Mouse (Mus musculus): ENCODE data around the gene Cacna1a. TPM values are rescaled to one million over a fixed set of nuclear protein-coding genes. Genes with fewer than 3 reads are reported as not detected.
A peak's percentile ranks its signal among the peaks of the same experiment; 100 is the strongest.

Gene Cacna1a
- total and polyA plus RNA-seq, 2 experiments from 2014 or later: 16.5 to 70.5 TPM

DNA sequence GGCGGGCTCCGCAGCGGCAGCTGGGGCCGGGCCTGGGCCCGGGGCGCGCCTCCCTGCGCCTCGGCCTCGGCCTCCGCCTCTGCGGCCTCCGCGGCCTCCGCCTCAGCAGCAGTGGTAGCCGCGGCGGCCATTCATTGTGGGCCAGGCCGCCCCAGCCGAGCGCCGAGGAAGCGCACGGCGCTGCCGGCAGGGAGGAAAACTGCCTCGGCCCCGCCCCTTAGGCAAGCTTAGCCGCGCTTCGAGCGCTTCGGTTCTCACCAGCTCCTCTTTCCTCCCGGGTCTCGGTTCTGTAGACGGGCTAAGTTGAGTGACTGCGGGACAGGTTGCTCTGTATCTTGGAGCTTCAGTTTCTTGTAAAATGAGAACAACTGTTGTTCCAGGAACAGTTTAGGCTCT is 299.5 kb downstream of the Cacna1a start, which contains the start of gene Nacc1:
Gene Nacc1 (minus strand): TSS at position 158 of the 396 bp plus-strand sequence.
- H3K27ac ChIP-seq: peak within 1 kb of the TSS; percentile 89
- H3K4me2 ChIP-seq (ENCODE audit: low read depth, low read length): peak within 1 kb of the TSS; percentile 94
- H3K27me3 ChIP-seq (ENCODE audit: insufficient read depth, low read length): no peaks in the 10 kb centered on the region
- H3K9me3 ChIP-seq (ENCODE audit: low read length): no peaks in the 10 kb centered on the region
- ATAC-seq (peak; percentile 81), DNase-seq (ENCODE audit: low spot score) (peak; percentile 95)
- WGBS: under 1% methylated on average over 36 of the region's 37 CpGs
- peak within 1 kb of the TSS; percentile 100 for H3K4me3 ChIP-seq (ENCODE audit: low read length)
- peaks cover 8% of the 10 kb centered on the region for H3K36me3 ChIP-seq (ENCODE audit: insufficient read depth, low read length)
- H3K4me1 ChIP-seq (ENCODE audit: insufficient read depth, low read length): peaks cover 22% of the 10 kb centered on the region
- peak within 1 kb of the TSS; percentile 100 for H3K9ac ChIP-seq (replicated peaks; ENCODE audit: low read length)
- no peak for TF ChIP-seq CTCF (IDR thresholded peaks at IDR 0.05; ENCODE audit: low read depth)

DNA sequence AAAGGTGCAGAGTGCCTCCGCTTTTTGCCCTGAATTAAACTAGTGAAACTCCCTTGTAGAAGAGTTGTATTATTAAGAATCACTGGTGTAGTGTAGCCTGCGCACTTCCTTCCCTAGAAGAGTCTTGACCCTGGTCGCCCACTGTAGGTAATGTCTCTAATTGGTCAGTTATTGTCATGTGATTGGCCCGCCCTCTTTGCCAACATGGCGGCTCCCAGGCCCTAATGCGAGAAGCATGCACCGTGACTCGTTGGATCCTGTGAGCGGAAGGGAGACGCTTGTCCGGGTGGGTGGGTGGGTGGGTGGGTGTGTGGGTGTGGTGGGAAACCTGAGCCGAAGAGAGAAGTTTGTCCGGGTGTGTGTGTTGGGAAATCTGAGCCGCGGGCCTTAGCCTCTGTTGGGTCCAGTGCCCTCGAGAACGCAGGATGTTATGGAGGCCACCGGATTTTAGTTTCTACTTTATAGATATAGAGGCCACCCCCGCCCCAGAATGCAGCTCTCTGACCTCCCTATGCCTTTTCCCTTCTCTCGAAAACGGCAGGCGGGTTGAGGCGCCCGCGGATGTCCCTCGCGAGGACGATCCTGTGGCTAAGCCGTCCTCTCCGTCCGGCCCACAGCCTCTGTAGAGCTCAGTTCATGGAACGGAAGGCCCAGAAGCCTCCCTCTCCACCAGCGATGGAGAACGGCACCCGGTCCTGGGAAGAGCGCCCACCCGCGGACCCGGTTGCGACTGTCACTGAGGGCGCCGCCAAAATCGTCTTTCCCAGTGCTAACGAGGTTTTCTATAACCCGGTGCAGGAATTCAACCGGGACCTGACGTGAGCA is 301.1 kb downstream of the Cacna1a start:
- peak overlapping the region; percentile 64 for H3K4me3 ChIP-seq (ENCODE audit: low read length)
- peak overlapping the region; percentile 92 for H3K4me2 ChIP-seq (ENCODE audit: low read depth, low read length)
- H3K27ac ChIP-seq: peak overlapping the region; percentile 66; the same call in 1 of the 2 replicates
- no peaks in the 10 kb centered on the region for H3K27me3 ChIP-seq (ENCODE audit: insufficient read depth, low read length)
- H3K9ac ChIP-seq (replicated peaks; ENCODE audit: low read length): peak overlapping the region; percentile 65
- DNase-seq (ENCODE audit: low spot score) (peak; percentile 94), ATAC-seq (peak; percentile 90)
- peaks cover 15% of the 10 kb centered on the region for H3K36me3 ChIP-seq (ENCODE audit: insufficient read depth, low read length)
- WGBS: under 1% methylated on average over 47 of the region's 47 CpGs
- H3K9me3 ChIP-seq (ENCODE audit: low read length): no peaks in the 10 kb centered on the region
- H3K4me1 ChIP-seq (ENCODE audit: insufficient read depth, low read length): peaks cover 22% of the 10 kb centered on the region
- TF ChIP-seq CTCF (IDR thresholded peaks at IDR 0.05; ENCODE audit: low read depth): peak; percentile 42

Other genes starting within 250 kb of the Cacna1a start
- gene Cc2d1a, start 240.5 kb upstream of the Cacna1a start, total RNA-seq (2014; rRNA removed): 66.2 and 75.1 TPM in 2 replicates
- 47.1 and 49.6 TPM in 2 replicates for gene Cc2d1a, start 240.5 kb upstream of the Cacna1a start, polyA plus RNA-seq (2015; fragmentation: Nextera tagmentation; extraction: Ambion mirVana)
- 3.3 and 5.9 TPM in 2 replicates for gene 4930432K21Rik, start 240.4 kb upstream of the Cacna1a start, total RNA-seq (2014; rRNA removed)
- gene 4930432K21Rik, start 240.4 kb upstream of the Cacna1a start, polyA plus RNA-seq (2015; fragmentation: Nextera tagmentation; extraction: Ambion mirVana): 2.7 and 3.0 TPM in 2 replicates
- gene Nanos3, start 203.2 kb upstream of the Cacna1a start, total RNA-seq (2014; rRNA removed): 2.3 and 3.2 TPM in 2 replicates
- 11.5 and 15.5 TPM in 2 replicates for gene Nanos3, start 203.2 kb upstream of the Cacna1a start, polyA plus RNA-seq (2015; fragmentation: Nextera tagmentation; extraction: Ambion mirVana)
- gene Zswim4, start 151.4 kb upstream of the Cacna1a start, total RNA-seq (2014; rRNA removed): 44.1 and 50.6 TPM in 2 replicates
- gene Zswim4, start 151.4 kb upstream of the Cacna1a start, polyA plus RNA-seq (2015; fragmentation: Nextera tagmentation; extraction: Ambion mirVana): 11.0 and 11.3 TPM in 2 replicates
- gene D8Ertd738e, start 138.7 kb upstream of the Cacna1a start, total RNA-seq (2014; rRNA removed): 69.4 and 79.5 TPM in 2 replicates
- 318 and 325 TPM in 2 replicates for gene D8Ertd738e, start 138.7 kb upstream of the Cacna1a start, polyA plus RNA-seq (2015; fragmentation: Nextera tagmentation; extraction: Ambion mirVana)
- 46.1 and 71.6 TPM in 2 replicates for gene Mri1, start 131.1 kb upstream of the Cacna1a start, total RNA-seq (2014; rRNA removed)
- 41.6 and 44.7 TPM in 2 replicates for gene Mri1, start 131.1 kb upstream of the Cacna1a start, polyA plus RNA-seq (2015; fragmentation: Nextera tagmentation; extraction: Ambion mirVana)
- 6.0 and 7.5 TPM in 2 replicates for gene Ccdc130, start 118.1 kb upstream of the Cacna1a start, total RNA-seq (2014; rRNA removed)
- gene Ccdc130, start 118.1 kb upstream of the Cacna1a start, polyA plus RNA-seq (2015; fragmentation: Nextera tagmentation; extraction: Ambion mirVana): 12.4 and 12.9 TPM in 2 replicates

Data from hindbrain, postnatal 0 days (tissue).